In the genomic region with DNA sequence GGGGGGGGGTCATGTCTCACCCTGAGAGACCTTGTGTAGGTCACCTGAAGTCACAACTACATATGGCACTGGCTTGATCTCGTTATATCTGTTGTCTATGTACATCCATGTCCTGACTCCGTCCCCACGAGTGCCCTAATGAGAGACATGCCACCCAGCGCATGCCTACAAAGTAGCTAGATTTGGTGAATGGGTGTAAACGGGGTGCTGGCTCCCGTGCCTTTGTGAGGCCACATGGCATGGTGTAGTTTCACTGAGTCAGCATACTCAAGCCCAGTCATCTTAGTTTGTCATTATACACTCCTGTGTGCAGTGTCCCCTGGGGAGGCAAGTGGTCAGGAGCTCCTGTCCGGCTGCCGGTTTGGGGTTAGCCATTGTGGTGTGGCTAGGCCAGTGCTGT, we compare ENCODE assay signal across 11 mouse cellular contexts. TPM values are rescaled to one million over a fixed set of nuclear protein-coding genes. Genes with fewer than 3 reads are reported as not detected.
DNase-seq lines count a peak whose midpoint lies in the region; ATAC-seq and TF ChIP-seq lines count a peak whose summit lies in the region.
"Had no signal": no experiment of that assay in that cellular context is flagged by ENCODE, and none has a peak within 500 bp of the region (broad histone marks: within the 10 kb centered on the region; RNA-seq: fewer than 3 reads in every experiment).

No protein-coding gene starts in this region.

- no peaks in the 10 kb centered on the region for H3K79me2 ChIP-seq in heart, adult 2 months (replicated peaks; ENCODE audit: control insufficient read depth, insufficient read depth, low read length)

- no peak for ATAC-seq in midbrain, embryonic 12.5 days (ENCODE audit: low FRiP score, low read depth)
- ATAC-seq in midbrain, embryonic 16.5 days, result no peak
- ATAC-seq in hindbrain, embryonic 15.5 days (ENCODE audit: low FRiP score, low read depth), result no peak
- ATAC-seq in stomach, embryonic 15.5 days (ENCODE audit: insufficient read depth, low FRiP score, low read depth), result no peak

- DNase-seq in heart, embryonic 10.5 days (ENCODE audit: low spot score), result no peak
- no peak for DNase-seq in heart, adult 2 months
- DNase-seq in frontal cortex, postnatal 10 days (ENCODE audit: low spot score in 2 of 2), result no peak
- no peak for DNase-seq in gastrocnemius, adult 8-10 months (ENCODE audit: low spot score in 2 of 2)

- H3K4me2 ChIP-seq in midbrain, embryonic 12.5 days (replicated peaks), result peak overlapping the region; percentile 87; the same call in 1 of the 2 replicates
- H3K4me2 ChIP-seq in midbrain, embryonic 16.5 days (ENCODE audit: low read length), result no peak overlapping the region
- peak overlapping the region; percentile 91; the same call in 1 of the 2 replicates for H3K4me2 ChIP-seq in hindbrain, embryonic 15.5 days
- peak overlapping the region; percentile 82; the same call in 1 of the 2 replicates for H3K4me2 ChIP-seq in stomach, embryonic 15.5 days

- 92% methylated on average over 8 of the region's 8 CpGs for WGBS in heart, embryonic 10.5 days
- 85% methylated on average over 8 of the region's 8 CpGs for WGBS in heart, adult 2 months
- WGBS in midbrain, embryonic 12.5 days, result 84% methylated on average over 8 of the region's 8 CpGs
- 83% methylated on average over 8 of the region's 8 CpGs for WGBS in midbrain, embryonic 16.5 days
- 85% methylated on average over 8 of the region's 8 CpGs for WGBS in hindbrain, embryonic 15.5 days
- WGBS in stomach, embryonic 15.5 days, result 83% methylated on average over 8 of the region's 8 CpGs

- H3K9me3 ChIP-seq in heart, embryonic 10.5 days, result no peaks in the 10 kb centered on the region
- no peaks in the 10 kb centered on the region for H3K9me3 ChIP-seq in midbrain, embryonic 12.5 days
- H3K9me3 ChIP-seq in midbrain, embryonic 16.5 days (replicated peaks; ENCODE audit: control insufficient read depth, low read length, poor library complexity, severe bottlenecking), result no peaks in the 10 kb centered on the region
- H3K9me3 ChIP-seq in hindbrain, embryonic 15.5 days, result no peaks in the 10 kb centered on the region
- H3K9me3 ChIP-seq in stomach, embryonic 15.5 days, result no peaks in the 10 kb centered on the region

- TF ChIP-seq CTCF in heart, adult 2 months (IDR thresholded peaks at IDR 0.05), result no peak

- TF ChIP-seq POLR2A in heart, adult 2 months (IDR thresholded peaks at IDR 0.05; ENCODE audit: insufficient read depth, low read depth, low read length), result no peak

- H3K36me3 ChIP-seq in heart, embryonic 10.5 days, result peaks cover 53% of the 10 kb centered on the region
- H3K36me3 ChIP-seq in heart, adult 2 months (ENCODE audit: control insufficient read depth, insufficient read depth, low read length), result no peaks in the 10 kb centered on the region
- H3K36me3 ChIP-seq in midbrain, embryonic 12.5 days, result peaks cover 54% of the 10 kb centered on the region
- peaks cover 14% of the 10 kb centered on the region; the same call in 1 of the 2 replicates for H3K36me3 ChIP-seq in midbrain, embryonic 16.5 days (ENCODE audit: control insufficient read depth, insufficient read depth, low read length)
- peaks cover 27% of the 10 kb centered on the region for H3K36me3 ChIP-seq in hindbrain, embryonic 15.5 days
- H3K36me3 ChIP-seq in stomach, embryonic 15.5 days, result peaks cover 29% of the 10 kb centered on the region

- H3K4me3 ChIP-seq in heart, embryonic 10.5 days, result peak overlapping the region; percentile 7; the same call in 1 of the 2 replicates
- H3K4me3 ChIP-seq in heart, adult 2 months, result no peak overlapping the region
- peak overlapping the region; percentile 75; the same call in 1 of the 2 replicates for H3K4me3 ChIP-seq in midbrain, embryonic 12.5 days
- no peak overlapping the region for H3K4me3 ChIP-seq in midbrain, embryonic 16.5 days (ENCODE audit: low read depth, low read length)
- H3K4me3 ChIP-seq in hindbrain, embryonic 15.5 days, result no peak overlapping the region
- peak overlapping the region; percentile 90; the same call in 1 of the 2 replicates for H3K4me3 ChIP-seq in stomach, embryonic 15.5 days (replicated peaks)
- H3K4me3 ChIP-seq: left cerebral cortex, adult 2 months had no signal

- H3K9ac ChIP-seq in heart, adult 2 months (ENCODE audit: low read depth, low read length), result no peak overlapping the region
- peak overlapping the region; percentile 17; the same call in 1 of the 2 replicates for H3K9ac ChIP-seq in midbrain, embryonic 12.5 days (replicated peaks)
- no peak overlapping the region for H3K9ac ChIP-seq in midbrain, embryonic 16.5 days (ENCODE audit: low read depth, low read length)
- H3K9ac ChIP-seq in hindbrain, embryonic 15.5 days, result no peak overlapping the region
- H3K9ac ChIP-seq in stomach, embryonic 15.5 days, result no peak overlapping the region

- intact Hi-C loops in heart, adult 2 months (cut with DNase I), result no loop called here

- no peak for TF ChIP-seq EP300 in heart, adult 2 months (IDR thresholded peaks at IDR 0.05; ENCODE audit: insufficient read depth, low read depth, low read length)

- H3K27ac ChIP-seq in heart, embryonic 10.5 days, result 0 out of 2 replicates have a peak overlapping the region, but pooled peaks have one; percentile 6
- no peak overlapping the region for H3K27ac ChIP-seq in heart, adult 2 months
- no peak overlapping the region for H3K27ac ChIP-seq in midbrain, embryonic 12.5 days (replicated peaks)
- H3K27ac ChIP-seq in midbrain, embryonic 16.5 days (ENCODE audit: low read length), result no peak overlapping the region
- H3K27ac ChIP-seq in hindbrain, embryonic 15.5 days (replicated peaks), result no peak overlapping the region
- no peak overlapping the region for H3K27ac ChIP-seq in stomach, embryonic 15.5 days
- H3K27ac ChIP-seq: left cerebral cortex, adult 2 months had no signal

- H3K27me3 ChIP-seq in heart, embryonic 10.5 days (ENCODE audit: insufficient read depth, poor library complexity, severe bottlenecking), result no peaks in the 10 kb centered on the region
- H3K27me3 ChIP-seq in heart, adult 2 months (ENCODE audit: control insufficient read depth, insufficient read depth, low read length), result no peaks in the 10 kb centered on the region
- H3K27me3 ChIP-seq in midbrain, embryonic 12.5 days, result peaks cover 3% of the 10 kb centered on the region; the same call in 1 of the 2 replicates
- no peaks in the 10 kb centered on the region for H3K27me3 ChIP-seq in midbrain, embryonic 16.5 days (ENCODE audit: control insufficient read depth, insufficient read depth, low read depth, low read length)
- H3K27me3 ChIP-seq in hindbrain, embryonic 15.5 days, result no peaks in the 10 kb centered on the region
- H3K27me3 ChIP-seq in stomach, embryonic 15.5 days (replicated peaks), result no peaks in the 10 kb centered on the region

- H3K4me1 ChIP-seq in heart, embryonic 10.5 days, result peaks cover 29% of the 10 kb centered on the region
- H3K4me1 ChIP-seq in heart, adult 2 months (ENCODE audit: control insufficient read depth, insufficient read depth, low read length), result peaks cover 4% of the 10 kb centered on the region
- H3K4me1 ChIP-seq in midbrain, embryonic 12.5 days, result peaks cover 21% of the 10 kb centered on the region
- peaks cover 16% of the 10 kb centered on the region for H3K4me1 ChIP-seq in midbrain, embryonic 16.5 days (ENCODE audit: control insufficient read depth, insufficient read depth, low read length)
- peaks cover 28% of the 10 kb centered on the region for H3K4me1 ChIP-seq in hindbrain, embryonic 15.5 days (replicated peaks)
- H3K4me1 ChIP-seq in stomach, embryonic 15.5 days, result peaks cover 16% of the 10 kb centered on the region

RNA-seq across cellular contexts. Expression of gene Tfdp1, which starts 2.1 kb away (rescaled TPM):
- 120 and 144 TPM in 2 replicates for polyA plus RNA-seq in heart, embryonic 10.5 days (2016; fragmentation: Nextera tagmentation; extraction: Ambion mirVana)
- total RNA-seq in heart, adult 2 months (2021), result 10 to 100 TPM; 35.1 to 41.7 TPM
- polyA plus RNA-seq in heart, adult 2 months (2012; rRNA removed), result 19.3 and 40.8 TPM in 2 replicates
- 173 and 178 TPM in 2 replicates for polyA plus RNA-seq in midbrain, embryonic 12.5 days (2016; fragmentation: Nextera tagmentation; extraction: Ambion mirVana)
- 87.2 and 96.5 TPM in 2 replicates for polyA plus RNA-seq in midbrain, embryonic 16.5 days (2015; fragmentation: Nextera tagmentation; extraction: Ambion mirVana)
- polyA plus RNA-seq in hindbrain, embryonic 15.5 days (2015; fragmentation: Nextera tagmentation; extraction: Ambion mirVana), result 96.5 and 96.8 TPM in 2 replicates
- 156 and 173 TPM in 2 replicates for polyA plus RNA-seq in stomach, embryonic 15.5 days (2015; fragmentation: Nextera tagmentation; extraction: Ambion mirVana)
- total RNA-seq in gastrocnemius, adult 8-10 months (2022), result 10 to 100 TPM; 49.4 to 70.8 (median 63.2) TPM

RNA-seq across cellular contexts. Expression of gene Tmco3, which starts 52.7 kb away (rescaled TPM):
- polyA plus RNA-seq in heart, embryonic 10.5 days (2016; fragmentation: Nextera tagmentation; extraction: Ambion mirVana), result 37.5 and 39.6 TPM in 2 replicates
- total RNA-seq in heart, adult 2 months (2021), result 10 to 100 TPM; 24.4 to 29.4 TPM
- polyA plus RNA-seq in heart, adult 2 months (2012; rRNA removed), result 29.1 and 30.0 TPM in 2 replicates
- 36.5 and 47.8 TPM in 2 replicates for polyA plus RNA-seq in midbrain, embryonic 12.5 days (2016; fragmentation: Nextera tagmentation; extraction: Ambion mirVana)
- 45.1 and 54.1 TPM in 2 replicates for polyA plus RNA-seq in midbrain, embryonic 16.5 days (2015; fragmentation: Nextera tagmentation; extraction: Ambion mirVana)
- polyA plus RNA-seq in hindbrain, embryonic 15.5 days (2015; fragmentation: Nextera tagmentation; extraction: Ambion mirVana), result 55.4 and 57.1 TPM in 2 replicates
- polyA plus RNA-seq in stomach, embryonic 15.5 days (2015; fragmentation: Nextera tagmentation; extraction: Ambion mirVana), result 33.1 and 36.0 TPM in 2 replicates
- total RNA-seq in gastrocnemius, adult 8-10 months (2022), result 10 to 100 TPM; 12.0 to 21.5 (median 17.1) TPM

RNA-seq across cellular contexts. Expression of gene Dcun1d2, which starts 52.7 kb away (rescaled TPM):
- 23.5 and 27.3 TPM in 2 replicates for polyA plus RNA-seq in heart, embryonic 10.5 days (2016; fragmentation: Nextera tagmentation; extraction: Ambion mirVana)
- total RNA-seq in heart, adult 2 months (2021), result 10 to 100 TPM; 63.1 to 64.6 TPM
- polyA plus RNA-seq in heart, adult 2 months (2012; rRNA removed), result 52.1 and 74.2 TPM in 2 replicates
- 30.9 and 33.5 TPM in 2 replicates for polyA plus RNA-seq in midbrain, embryonic 12.5 days (2016; fragmentation: Nextera tagmentation; extraction: Ambion mirVana)
- polyA plus RNA-seq in midbrain, embryonic 16.5 days (2015; fragmentation: Nextera tagmentation; extraction: Ambion mirVana), result 35.5 and 35.9 TPM in 2 replicates
- polyA plus RNA-seq in hindbrain, embryonic 15.5 days (2015; fragmentation: Nextera tagmentation; extraction: Ambion mirVana), result 32.5 and 33.4 TPM in 2 replicates
- polyA plus RNA-seq in stomach, embryonic 15.5 days (2015; fragmentation: Nextera tagmentation; extraction: Ambion mirVana), result 19.2 and 20.3 TPM in 2 replicates
- 10 to 100 TPM; 80.1 to 95.6 (median 88.1) TPM for total RNA-seq in gastrocnemius, adult 8-10 months (2022)

RNA-seq across cellular contexts. Expression of gene Atp4b, which starts 56.0 kb away (rescaled TPM):
- polyA plus RNA-seq in heart, embryonic 10.5 days (2016; fragmentation: Nextera tagmentation; extraction: Ambion mirVana), result not detected in 2 replicates
- total RNA-seq in heart, adult 2 months (2021), result not detected
- polyA plus RNA-seq in heart, adult 2 months (2012; rRNA removed), result 0.23 and 0.33 TPM in 2 replicates
- polyA plus RNA-seq in midbrain, embryonic 12.5 days (2016; fragmentation: Nextera tagmentation; extraction: Ambion mirVana), result not detected in 2 replicates
- not detected in 2 replicates for polyA plus RNA-seq in midbrain, embryonic 16.5 days (2015; fragmentation: Nextera tagmentation; extraction: Ambion mirVana)
- polyA plus RNA-seq in hindbrain, embryonic 15.5 days (2015; fragmentation: Nextera tagmentation; extraction: Ambion mirVana), result not detected in 2 replicates
- polyA plus RNA-seq in stomach, embryonic 15.5 days (2015; fragmentation: Nextera tagmentation; extraction: Ambion mirVana), result 13.8 and 25.5 TPM in 2 replicates
- total RNA-seq in gastrocnemius, adult 8-10 months (2022), result not detected
- total RNA-seq: adrenal gland, postnatal 4 days; left cerebral cortex, adult 2 months had no signal
- polyA plus RNA-seq: myocyte had no signal

Comparison
In these comparisons a context has a peak if more than half of its experiments do, and no peak if none do; other contexts are left out.
1. H3K4me3 ChIP-seq: peak in heart, embryonic 10.5 days (single experiment), midbrain, embryonic 12.5 days (single experiment) and stomach, embryonic 15.5 days (single experiment); none in heart, adult 2 months (single experiment), midbrain, embryonic 16.5 days (single experiment) and hindbrain, embryonic 15.5 days (single experiment).